In genomic region chr7:16474445-16474844, GRCm38 (mm10) we compare ENCODE assay signal across 9 mouse cellular contexts. TPM values are rescaled to one million over a fixed set of nuclear protein-coding genes. Genes with fewer than 3 reads are reported as not detected.
DNase-seq lines count a peak whose midpoint lies in the region; ATAC-seq and TF ChIP-seq lines count a peak whose summit lies in the region.
"Had no signal": no experiment of that assay in that cellular context is flagged by ENCODE, and none has a peak within 500 bp of the region (broad histone marks: within the 10 kb centered on the region; RNA-seq: fewer than 3 reads in every experiment).

No protein-coding gene starts in this region.

- ATAC-seq in liver, embryonic 16.5 days (ENCODE audit: low read depth) = no peak
- ATAC-seq in stomach, postnatal 0 days (ENCODE audit: low FRiP score, low TSS enrichment) = no peak

- no peak for TF ChIP-seq EP300 in stomach, postnatal 0 days (optimal IDR thresholded peaks at IDR 0.05)

- peaks cover 65% of the 10 kb centered on the region for H3K27me3 ChIP-seq in liver, embryonic 16.5 days (ENCODE audit: control insufficient read depth, insufficient read depth, low read depth, low read length)
- H3K27me3 ChIP-seq in stomach, postnatal 0 days (ENCODE audit: control insufficient read depth, insufficient read depth, low read length) = peaks cover 27% of the 10 kb centered on the region; the same call in 1 of the 2 replicates

- H3K9ac ChIP-seq in liver, embryonic 16.5 days (ENCODE audit: low read depth, low read length) = no peak overlapping the region
- H3K9ac ChIP-seq in stomach, postnatal 0 days (ENCODE audit: low read length) = no peak overlapping the region

- TF ChIP-seq CTCF in stomach, postnatal 0 days (IDR thresholded peaks at IDR 0.05; ENCODE audit: low read depth) = no peak

- no peaks in the 10 kb centered on the region for H3K9me3 ChIP-seq in liver, embryonic 16.5 days (replicated peaks; ENCODE audit: control insufficient read depth, low read length)
- no peaks in the 10 kb centered on the region for H3K9me3 ChIP-seq in stomach, postnatal 0 days (ENCODE audit: control insufficient read depth, low read length)

- 0 out of 2 replicates have a peak overlapping the region, but pooled peaks have one; percentile 8 for H3K4me3 ChIP-seq in liver, embryonic 16.5 days (ENCODE audit: low read depth, low read length)
- peak overlapping the region; percentile 24 for H3K4me3 ChIP-seq in stomach, postnatal 0 days (ENCODE audit: low read depth, low read length)
- H3K4me3 ChIP-seq: myocyte had no signal

- no peaks in the 10 kb centered on the region for H3K36me3 ChIP-seq in liver, embryonic 16.5 days (ENCODE audit: control insufficient read depth, insufficient read depth)
- H3K36me3 ChIP-seq in stomach, postnatal 0 days (ENCODE audit: control insufficient read depth, insufficient read depth, low read length) = no peaks in the 10 kb centered on the region

- WGBS in liver, embryonic 16.5 days (ENCODE audit: insufficient replicate concordance) = 7% methylated on average over 33 of the region's 33 CpGs
- WGBS in stomach, postnatal 0 days = 4% methylated on average over 33 of the region's 33 CpGs

- H3K4me1 ChIP-seq in liver, embryonic 16.5 days (ENCODE audit: control insufficient read depth, low read depth, low read length) = peaks cover 5% of the 10 kb centered on the region
- no peaks in the 10 kb centered on the region for H3K4me1 ChIP-seq in stomach, postnatal 0 days (replicated peaks; ENCODE audit: control insufficient read depth, insufficient read depth)

- no peak overlapping the region for H3K27ac ChIP-seq in liver, embryonic 16.5 days (ENCODE audit: low read length)
- no peak overlapping the region for H3K27ac ChIP-seq in stomach, postnatal 0 days (replicated peaks)

- peak; percentile 73 for DNase-seq in adrenal gland, postnatal 14 days
- DNase-seq in adrenal gland, adult 18-20 months (ENCODE audit: low spot score in 2 of 2) = no peak
- peak; percentile 49 for DNase-seq in thymus, postnatal 4 days
- no peak for DNase-seq in thymus, postnatal 0 days (ENCODE audit: low spot score)
- peak; percentile 34 for DNase-seq in stomach, postnatal 0 days (ENCODE audit: low spot score)
- DNase-seq in left cerebral cortex, adult 18-20 months (ENCODE audit: low spot score in 2 of 2) = no peak
- DNase-seq in cerebellum, adult 18-20 months = no peak

- H3K4me2 ChIP-seq in liver, embryonic 16.5 days (ENCODE audit: low read depth, low read length) = 0 out of 2 replicates have a peak overlapping the region, but pooled peaks have one; percentile 27
- H3K4me2 ChIP-seq in stomach, postnatal 0 days (replicated peaks; ENCODE audit: low read depth) = no peak overlapping the region

RNA-seq across cellular contexts. Expression of gene Npas1, which starts 3.1 kb away (rescaled TPM):
- total RNA-seq in adrenal gland, postnatal 14 days (2021) = not detected in 2 replicates
- total RNA-seq in adrenal gland, adult 18-20 months (2021) = not detected
- polyA plus RNA-seq in thymus, postnatal 0 days (2015; fragmentation: Nextera tagmentation; extraction: Ambion mirVana) = 0.31 and 0.52 TPM in 2 replicates
- polyA plus RNA-seq in liver, embryonic 16.5 days (2015; fragmentation: Nextera tagmentation; extraction: Ambion mirVana) = 0.12 TPM in 2 replicates
- polyA plus RNA-seq in stomach, postnatal 0 days (2015; fragmentation: Nextera tagmentation; extraction: Ambion mirVana) = 0.10 and 0.18 TPM in 2 replicates
- total RNA-seq in left cerebral cortex, adult 18-20 months (2021) = 10 to 100 TPM; 10.0 to 11.9 TPM

RNA-seq across cellular contexts. Expression of gene Tmem160, which starts 21.9 kb away (rescaled TPM):
- 46.2 and 49.2 TPM in 2 replicates for total RNA-seq in adrenal gland, postnatal 14 days (2021)
- total RNA-seq in adrenal gland, adult 18-20 months (2021) = 10 to 100 TPM; 60.1 to 61.7 TPM
- 148 and 149 TPM in 2 replicates for polyA plus RNA-seq in thymus, postnatal 0 days (2015; fragmentation: Nextera tagmentation; extraction: Ambion mirVana)
- polyA plus RNA-seq in liver, embryonic 16.5 days (2015; fragmentation: Nextera tagmentation; extraction: Ambion mirVana) = 23.4 and 23.6 TPM in 2 replicates
- 71.5 and 75.0 TPM in 2 replicates for polyA plus RNA-seq in stomach, postnatal 0 days (2015; fragmentation: Nextera tagmentation; extraction: Ambion mirVana)
- total RNA-seq in left cerebral cortex, adult 18-20 months (2021) = 10 to 100 TPM; 75.9 to 81.5 TPM

Comparison
In these comparisons a context has a peak if more than half of its experiments do, and no peak if none do; other contexts are left out.
1. DNase-seq: peak in adrenal gland, postnatal 14 days (single experiment), thymus, postnatal 4 days (single experiment) and stomach, postnatal 0 days (single experiment); none in adrenal gland, adult 18-20 months (0 of 2), thymus, postnatal 0 days (single experiment), left cerebral cortex, adult 18-20 months (0 of 2) and cerebellum, adult 18-20 months (0 of 2).
2. RNA of gene Npas1, which starts 3.1 kb away (total RNA-seq): 10.0 to 11.9 TPM in left cerebral cortex, adult 18-20 months; not detected in adrenal gland, postnatal 14 days and not detected in adrenal gland, adult 18-20 months; every median in the first group is over 10 times any median in the second.